Mouse (Mus musculus): ENCODE data around the gene Znrf2. TPM values are rescaled to one million over a fixed set of nuclear protein-coding genes. Genes with fewer than 3 reads are reported as not detected.

Gene Znrf2
- polyA plus RNA-seq, 1 experiment: 3.1 TPM

DNA sequence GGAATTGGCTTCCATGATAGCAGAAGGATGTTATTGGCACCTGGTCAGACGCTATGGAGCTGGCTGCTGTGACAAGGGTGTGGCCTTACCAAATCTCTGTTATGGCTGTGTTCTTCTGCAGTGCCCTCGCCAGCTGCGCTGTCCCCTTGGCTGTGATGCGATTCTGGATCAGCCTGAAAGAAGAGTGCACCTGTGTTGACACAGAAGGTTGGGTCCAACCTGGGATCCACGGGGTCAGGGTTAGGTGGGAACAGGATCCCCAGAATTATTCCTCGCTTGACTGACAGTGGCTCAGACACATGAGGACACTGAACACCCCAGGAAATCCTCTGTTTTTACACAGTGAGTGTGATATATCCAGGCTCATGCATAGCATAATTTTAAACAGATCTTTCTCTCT lies 111.2 kb downstream of the Znrf2 start:
- Histone ChIP-seq H3K27me3 (ENCODE audit: control insufficient read depth, insufficient read depth, insufficient read length) (no peaks in the 10 kb centered on the region), H3K79me3 (ENCODE audit: low read depth) (no peaks in the 10 kb centered on the region), H3K36me3 (ENCODE audit: control insufficient read depth, insufficient read depth) (no peaks in the 10 kb centered on the region), H3K4me3 (ENCODE audit: insufficient read depth, poor library complexity, severe bottlenecking) (no peak overlapping the region), H3K79me2 (ENCODE audit: control insufficient read depth, insufficient read depth) (no peaks in the 10 kb centered on the region), H3ac (ENCODE audit: control insufficient read depth, insufficient read length, low read depth) (no peak overlapping the region)
- no peak for TF ChIP-seq FOSL1 (IDR thresholded peaks at IDR 0.05; ENCODE audit: insufficient read depth, low read length, poor library complexity, severe bottlenecking)
- TF ChIP-seq CEBPB (IDR thresholded peaks at IDR 0.05; ENCODE audit: low read depth): no peak
- TF ChIP-seq MAX (IDR thresholded peaks at IDR 0.05): no peak
- no peak for TF ChIP-seq MYOD1 (IDR thresholded peaks at IDR 0.05; ENCODE audit: control insufficient read depth, insufficient read length, low read depth)
- no peak for TF ChIP-seq USF1 (IDR thresholded peaks at IDR 0.05; ENCODE audit: low read depth)
- no peak for TF ChIP-seq CTCF (IDR thresholded peaks at IDR 0.05; ENCODE audit: control insufficient read depth, insufficient read depth, insufficient read length)
- TF ChIP-seq MYOG (IDR thresholded peaks at IDR 0.05; ENCODE audit: control insufficient read depth, extremely low read depth, insufficient read length): no peak

GRCm38 (mm10) chr6:54931641-54932040 lies 114.9 kb downstream of the Znrf2 start:
- TF ChIP-seq MAX (IDR thresholded peaks at IDR 0.05) (no peak), MYOD1 (IDR thresholded peaks at IDR 0.05; ENCODE audit: control insufficient read depth, insufficient read length, low read depth) (no peak), CEBPB (IDR thresholded peaks at IDR 0.05; ENCODE audit: low read depth) (no peak)
- no peaks in the 10 kb centered on the region for H3K79me3 ChIP-seq (ENCODE audit: low read depth)
- no peaks in the 10 kb centered on the region for H3K36me3 ChIP-seq (ENCODE audit: control insufficient read depth, insufficient read depth)
- H3K79me2 ChIP-seq (ENCODE audit: control insufficient read depth, insufficient read depth): no peaks in the 10 kb centered on the region
- no peak overlapping the region for H3K4me3 ChIP-seq (ENCODE audit: insufficient read depth, poor library complexity, severe bottlenecking)
- no peak overlapping the region for H3ac ChIP-seq (ENCODE audit: control insufficient read depth, insufficient read length, low read depth)
- no peaks in the 10 kb centered on the region for H3K27me3 ChIP-seq (ENCODE audit: control insufficient read depth, insufficient read depth, insufficient read length)

DNA sequence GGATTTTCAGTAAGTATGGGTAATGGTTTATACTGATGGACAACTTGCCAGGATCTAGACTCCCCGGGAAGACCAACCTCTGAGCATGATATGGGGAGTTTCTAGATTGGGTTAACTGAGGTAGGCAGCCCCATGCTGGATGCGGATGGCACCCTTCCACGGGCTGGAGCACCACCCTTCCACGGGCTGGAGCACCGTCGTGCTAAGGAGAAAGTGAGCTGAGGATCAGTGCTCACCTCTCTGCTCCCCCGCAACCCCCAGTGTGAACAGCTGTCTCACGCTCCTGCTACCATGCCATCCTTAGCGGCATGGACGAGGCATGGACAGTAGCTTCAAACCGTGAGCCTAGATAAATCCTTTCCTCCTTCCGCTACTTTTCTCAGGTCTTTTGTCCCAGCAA lies 115.8 kb downstream of the Znrf2 start:
- Histone ChIP-seq H3K79me2 (ENCODE audit: control insufficient read depth, insufficient read depth) (no peaks in the 10 kb centered on the region), H3K36me3 (ENCODE audit: control insufficient read depth, insufficient read depth) (no peaks in the 10 kb centered on the region)
- no peak for TF ChIP-seq CEBPB (IDR thresholded peaks at IDR 0.05; ENCODE audit: low read depth)
- no peak for TF ChIP-seq CTCF (IDR thresholded peaks at IDR 0.05; ENCODE audit: control insufficient read depth, insufficient read depth, insufficient read length)
- TF ChIP-seq MYOD1 (IDR thresholded peaks at IDR 0.05; ENCODE audit: control insufficient read depth, insufficient read length, low read depth): no peak
- TF ChIP-seq MAX (IDR thresholded peaks at IDR 0.05): no peak
- TF ChIP-seq USF1 (IDR thresholded peaks at IDR 0.05; ENCODE audit: low read depth): no peak
- no peak for TF ChIP-seq FOSL1 (IDR thresholded peaks at IDR 0.05; ENCODE audit: insufficient read depth, low read length, poor library complexity, severe bottlenecking)
- TF ChIP-seq MYOG (IDR thresholded peaks at IDR 0.05; ENCODE audit: control insufficient read depth, extremely low read depth, insufficient read length): no peak

GRCm38 (mm10) chr6:54933216-54933615 lies 116.5 kb downstream of the Znrf2 start:
- TF ChIP-seq CTCF (IDR thresholded peaks at IDR 0.05; ENCODE audit: control insufficient read depth, insufficient read depth, insufficient read length) (no peak), MAX (IDR thresholded peaks at IDR 0.05) (no peak), USF1 (IDR thresholded peaks at IDR 0.05; ENCODE audit: low read depth) (no peak), MYOG (IDR thresholded peaks at IDR 0.05; ENCODE audit: control insufficient read depth, extremely low read depth, insufficient read length) (no peak), FOSL1 (IDR thresholded peaks at IDR 0.05; ENCODE audit: insufficient read depth, low read length, poor library complexity, severe bottlenecking) (no peak), MYOD1 (IDR thresholded peaks at IDR 0.05; ENCODE audit: control insufficient read depth, insufficient read length, low read depth) (no peak), CEBPB (IDR thresholded peaks at IDR 0.05; ENCODE audit: low read depth) (no peak)
- Histone ChIP-seq H3K4me3 (ENCODE audit: insufficient read depth, poor library complexity, severe bottlenecking) (no peak overlapping the region), H3K36me3 (ENCODE audit: control insufficient read depth, insufficient read depth) (no peaks in the 10 kb centered on the region), H3K79me3 (ENCODE audit: low read depth) (no peaks in the 10 kb centered on the region), H3K27me3 (ENCODE audit: control insufficient read depth, insufficient read depth, insufficient read length) (no peaks in the 10 kb centered on the region), H3K79me2 (ENCODE audit: control insufficient read depth, insufficient read depth) (no peaks in the 10 kb centered on the region), H3ac (ENCODE audit: control insufficient read depth, insufficient read length, low read depth) (no peak overlapping the region)

More for the DNA sequence above, 115.8 kb downstream of the Znrf2 start:
- Histone ChIP-seq H3K27me3 (ENCODE audit: control insufficient read depth, insufficient read depth, insufficient read length) (no peaks in the 10 kb centered on the region), H3K79me3 (ENCODE audit: low read depth) (no peaks in the 10 kb centered on the region), H3ac (ENCODE audit: control insufficient read depth, insufficient read length, low read depth) (no peak overlapping the region), H3K4me3 (ENCODE audit: insufficient read depth, poor library complexity, severe bottlenecking) (no peak overlapping the region)

- Histone ChIP-seq H3K79me3 (ENCODE audit: low read depth) (no peaks in the 10 kb centered on the region), H3K27me3 (ENCODE audit: control insufficient read depth, insufficient read depth, insufficient read length) (no peaks in the 10 kb centered on the region), H3K36me3 (ENCODE audit: control insufficient read depth, insufficient read depth) (no peaks in the 10 kb centered on the region), H3ac (ENCODE audit: control insufficient read depth, insufficient read length, low read depth) (no peak overlapping the region), H3K79me2 (ENCODE audit: control insufficient read depth, insufficient read depth) (no peaks in the 10 kb centered on the region), H3K4me3 (ENCODE audit: insufficient read depth, poor library complexity, severe bottlenecking) (no peak overlapping the region)
- TF ChIP-seq FOSL1 (IDR thresholded peaks at IDR 0.05; ENCODE audit: insufficient read depth, low read length, poor library complexity, severe bottlenecking): no peak
- no peak for TF ChIP-seq MYOG (IDR thresholded peaks at IDR 0.05; ENCODE audit: control insufficient read depth, extremely low read depth, insufficient read length)
- no peak for TF ChIP-seq USF1 (IDR thresholded peaks at IDR 0.05; ENCODE audit: low read depth)
- TF ChIP-seq MAX (IDR thresholded peaks at IDR 0.05): no peak
- no peak for TF ChIP-seq MYOD1 (IDR thresholded peaks at IDR 0.05; ENCODE audit: control insufficient read depth, insufficient read length, low read depth)
- TF ChIP-seq CTCF (IDR thresholded peaks at IDR 0.05; ENCODE audit: control insufficient read depth, insufficient read depth, insufficient read length): no peak
- no peak for TF ChIP-seq CEBPB (IDR thresholded peaks at IDR 0.05; ENCODE audit: low read depth)
These were observed 117.2 kb downstream of the Znrf2 start for GRCm38 (mm10) chr6:54933866-54934265.

- no peak overlapping the region for H3ac ChIP-seq (ENCODE audit: control insufficient read depth, insufficient read length, low read depth)
These were observed 117.6 kb downstream of the Znrf2 start for GRCm38 (mm10) chr6:54934313-54934712.

More at GRCm38 (mm10) chr6:54934313-54934712, 117.6 kb downstream of the Znrf2 start:
- Histone ChIP-seq H3K79me3 (ENCODE audit: low read depth) (no peaks in the 10 kb centered on the region), H3K79me2 (ENCODE audit: control insufficient read depth, insufficient read depth) (no peaks in the 10 kb centered on the region), H3K27me3 (ENCODE audit: control insufficient read depth, insufficient read depth, insufficient read length) (no peaks in the 10 kb centered on the region), H3K4me3 (ENCODE audit: insufficient read depth, poor library complexity, severe bottlenecking) (no peak overlapping the region), H3K36me3 (ENCODE audit: control insufficient read depth, insufficient read depth) (no peaks in the 10 kb centered on the region)
- TF ChIP-seq FOSL1 (IDR thresholded peaks at IDR 0.05; ENCODE audit: insufficient read depth, low read length, poor library complexity, severe bottlenecking) (no peak), CEBPB (IDR thresholded peaks at IDR 0.05; ENCODE audit: low read depth) (no peak), MAX (IDR thresholded peaks at IDR 0.05) (no peak)
